Mouse (Mus musculus) lung, postnatal 10 days (tissue): ENCODE data around the gene Nras.

Experiments
- DNase-seq: peaks from one replicate; pipeline ENCODE4 v3.0.0; 2021

Gene Nras

DNA sequence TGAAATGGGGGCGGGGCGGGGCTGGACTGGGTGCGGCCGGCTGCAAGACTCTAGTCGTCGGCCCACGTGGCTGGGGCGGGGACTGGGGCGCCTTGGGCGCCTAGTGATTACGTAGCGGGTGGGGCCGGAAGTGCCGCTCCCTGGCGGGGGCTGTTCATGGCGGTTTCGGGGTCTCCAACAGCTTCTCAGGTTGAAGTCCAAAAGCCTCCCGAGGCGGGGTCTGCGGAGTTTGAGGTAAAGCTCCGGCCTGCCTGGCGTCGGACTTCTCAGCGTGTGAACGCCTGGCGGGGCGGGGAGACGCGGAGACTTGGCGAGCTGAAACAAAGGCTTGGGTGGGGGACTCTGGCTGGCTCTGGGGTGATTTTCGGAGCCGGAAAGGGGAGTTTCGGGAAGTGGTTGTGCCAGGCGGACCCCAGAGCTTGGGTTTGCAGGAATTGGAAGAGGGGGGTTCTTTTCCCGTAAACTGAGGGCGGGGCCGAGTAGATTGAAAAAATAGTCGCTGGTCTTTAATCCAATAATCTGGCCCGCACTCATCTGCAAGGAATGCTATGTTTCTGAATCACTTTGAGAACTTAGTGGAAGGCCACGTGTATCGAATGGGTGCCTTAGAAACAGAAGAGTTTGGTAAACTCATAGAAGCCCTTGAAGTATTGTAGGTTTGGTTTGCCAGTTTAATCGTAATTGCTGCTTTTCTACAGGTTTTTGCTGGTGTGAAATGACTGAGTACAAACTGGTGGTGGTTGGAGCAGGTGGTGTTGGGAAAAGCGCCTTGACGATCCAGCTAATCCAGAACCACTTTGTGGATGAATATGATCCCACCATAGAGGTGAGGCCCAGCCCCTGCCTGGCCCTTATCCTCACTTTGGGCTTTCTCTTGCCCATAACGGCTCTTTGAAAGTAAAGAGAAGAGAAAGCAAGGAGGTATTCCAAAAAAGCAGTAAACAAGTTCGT lies at the start of gene Nras:
Gene Nras, plus strand, starts transcription at position 79 of the 951 bp plus-strand sequence.
- peak; percentile 98 for DNase-seq

DNA sequence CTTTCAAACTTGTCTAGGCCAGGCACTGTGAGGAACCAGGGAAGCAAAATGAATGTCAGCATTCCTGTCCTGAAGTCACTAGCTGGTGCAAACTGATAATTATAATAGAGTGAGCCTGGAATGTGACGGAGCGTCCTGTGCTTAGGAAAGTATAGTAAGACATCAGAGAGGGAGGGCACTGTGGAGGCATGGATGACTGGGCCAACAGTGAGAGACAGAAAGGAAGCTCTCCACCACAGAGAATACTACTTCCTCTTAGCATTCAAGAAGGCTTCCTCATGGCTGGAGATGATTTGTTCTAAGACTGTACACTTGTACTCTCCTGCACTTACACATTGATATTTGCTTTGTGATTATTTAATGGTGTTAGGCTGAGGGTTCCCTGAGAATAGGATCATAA lies 40.7 kb upstream of the Nras start:
- DNase-seq: peak; percentile 10

DNA sequence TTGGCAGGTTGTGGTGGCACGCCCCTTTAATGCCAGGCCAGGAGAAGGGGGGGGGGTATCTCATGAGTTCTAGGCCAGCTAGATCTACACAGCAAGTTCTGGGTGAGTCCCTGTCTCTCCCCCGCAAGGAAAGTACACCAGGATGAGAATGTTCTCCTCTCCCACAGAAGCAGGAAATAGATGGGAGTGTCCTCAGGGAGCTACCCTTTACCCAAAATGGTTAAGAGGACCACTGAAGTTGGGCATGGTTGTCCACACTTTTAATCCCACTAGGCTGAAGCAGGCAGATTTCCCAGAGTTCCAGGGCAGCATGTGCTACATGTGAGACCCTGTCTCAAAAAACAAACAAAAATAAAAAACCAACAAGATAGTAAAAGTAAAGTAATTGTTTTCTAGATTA lies 38.6 kb upstream of the Nras start:
- peak; percentile 9 for DNase-seq

DNA sequence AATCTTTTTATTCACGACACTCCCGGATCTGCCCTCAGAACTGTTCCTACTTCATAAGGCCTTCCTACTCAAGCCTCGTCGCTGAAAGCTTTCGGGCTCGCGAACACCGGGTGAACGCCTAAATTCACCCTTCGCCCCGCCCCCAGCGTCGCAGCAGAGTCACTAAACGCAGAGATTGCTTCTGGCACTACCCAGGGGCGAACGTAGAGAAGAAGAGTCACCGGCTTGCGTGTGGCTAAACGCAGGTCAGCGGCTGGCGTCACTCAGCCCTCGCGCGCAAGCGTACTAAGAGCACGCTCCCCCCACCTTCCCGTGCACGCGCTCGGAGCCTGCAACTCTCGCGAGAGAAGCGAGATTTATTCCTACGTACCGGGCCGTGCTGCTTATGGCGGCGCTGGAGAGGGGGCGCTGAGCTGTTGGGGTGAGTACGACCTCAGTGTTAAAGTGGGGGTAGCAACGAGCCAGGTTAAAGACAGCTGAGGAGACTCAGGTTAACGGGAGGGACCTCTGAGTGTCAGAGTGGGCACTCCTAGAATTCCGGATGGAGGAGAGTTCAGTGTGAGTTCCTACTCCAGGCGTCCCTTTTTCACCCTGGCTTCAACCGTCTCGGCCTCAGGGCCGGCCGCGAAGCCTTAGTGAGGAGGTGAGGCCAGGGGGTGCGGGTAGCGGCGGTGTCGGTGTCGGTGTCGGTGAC lies 37.7 kb upstream of the Nras start, which contains the start of gene Csde1:
Gene Csde1, plus strand, starts transcription at position 178 of the 694 bp plus-strand sequence.
- peak; percentile 98 for DNase-seq

DNA sequence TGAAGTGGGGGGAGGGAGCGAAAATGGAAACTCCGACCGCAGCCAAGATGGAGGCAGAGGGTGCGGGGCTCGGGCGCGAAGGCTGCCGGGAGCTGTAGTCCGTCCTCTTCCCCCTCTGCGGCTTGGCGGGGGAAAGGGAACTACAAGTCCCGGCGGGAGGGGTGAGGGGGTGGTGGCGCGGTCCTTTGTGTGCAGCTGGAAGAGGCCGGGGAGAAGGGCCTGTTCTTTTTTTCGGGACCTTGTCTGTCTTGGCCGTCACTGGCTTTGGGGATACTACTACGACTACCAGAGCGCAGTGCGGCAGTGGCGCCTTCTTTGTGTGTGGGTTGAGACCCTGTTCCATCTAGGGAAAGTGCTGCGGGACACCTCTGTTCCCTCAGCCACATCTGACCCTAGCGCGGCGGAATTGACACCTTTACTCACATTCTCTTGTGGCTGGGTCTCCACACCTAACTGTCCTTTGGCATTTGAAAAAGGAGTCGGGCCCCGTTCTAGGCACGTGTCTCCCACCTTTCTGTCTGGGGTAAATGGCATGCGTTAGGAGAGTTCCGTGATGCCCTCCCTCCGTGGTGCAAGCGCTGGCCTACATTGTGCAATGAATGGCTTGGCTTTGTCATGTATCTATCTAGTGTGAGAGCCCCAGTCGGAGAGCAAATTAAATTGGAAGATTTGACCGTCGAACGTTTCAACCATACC lies 37.0 kb upstream of the Nras start:
- DNase-seq: peak; percentile 95

DNA sequence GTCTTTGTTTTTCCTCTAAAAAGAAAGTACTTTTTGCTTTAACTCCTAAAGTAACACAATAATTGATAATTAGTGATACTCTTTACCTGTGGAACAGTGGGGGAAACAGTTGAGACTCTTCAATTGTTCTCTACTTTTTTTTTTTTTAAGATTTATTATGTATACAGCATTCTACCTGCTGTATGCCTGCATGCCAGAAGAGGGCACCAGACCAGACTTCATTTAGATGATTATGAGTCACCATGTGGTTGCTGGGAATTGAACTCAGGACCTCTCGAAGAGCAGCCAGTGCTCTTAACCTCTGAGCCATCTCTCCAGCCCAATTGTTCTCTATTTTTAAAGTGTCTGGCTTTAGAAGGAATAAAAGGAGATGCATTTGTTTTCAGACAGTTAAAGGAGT lies 31.9 kb upstream of the Nras start:
- no peak for DNase-seq

DNA sequence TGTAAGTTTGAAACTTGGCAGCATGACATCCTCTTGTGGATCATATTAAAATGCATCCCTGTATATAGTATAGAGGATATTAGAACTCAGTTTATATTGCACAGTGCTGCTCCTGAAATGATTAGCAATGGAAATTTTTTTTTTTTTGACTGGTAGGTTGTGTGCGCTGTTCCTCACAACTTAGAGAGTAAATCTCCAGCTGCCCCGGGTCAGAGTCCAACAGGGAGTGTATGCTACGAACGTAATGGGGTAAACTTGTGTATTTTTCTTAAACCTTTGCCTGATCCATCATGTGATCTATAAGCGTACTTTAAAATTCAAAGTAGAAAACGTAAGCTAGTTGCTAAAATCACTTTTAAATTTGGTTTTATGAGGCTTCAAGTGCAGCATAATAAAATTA lies 17.8 kb upstream of the Nras start:
- no peak for DNase-seq

DNA sequence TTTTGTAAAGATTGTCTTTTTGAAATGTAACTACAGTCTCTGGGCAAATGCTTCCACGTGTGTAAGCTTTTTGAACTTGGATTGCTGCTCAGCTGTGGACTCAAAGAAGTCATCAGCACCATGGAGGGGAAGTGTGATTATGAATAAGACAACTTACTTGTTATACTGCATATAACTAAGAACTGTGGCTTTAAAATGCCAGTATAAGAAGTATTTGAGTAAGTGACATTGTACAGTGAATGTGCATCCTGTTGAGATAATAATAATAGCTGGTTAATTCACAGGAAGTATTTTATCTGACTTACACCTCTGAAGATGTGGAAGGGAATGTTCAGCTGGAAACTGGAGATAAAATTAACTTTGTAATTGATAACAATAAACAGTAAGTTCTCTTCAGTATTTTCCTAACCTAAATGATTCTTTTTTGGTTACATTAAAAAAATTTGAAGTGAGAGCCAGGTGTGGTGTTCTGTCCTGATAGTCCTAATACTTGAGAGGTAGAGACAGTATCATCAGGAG lies 17.2 kb upstream of the Nras start:
- DNase-seq: no peak

DNA sequence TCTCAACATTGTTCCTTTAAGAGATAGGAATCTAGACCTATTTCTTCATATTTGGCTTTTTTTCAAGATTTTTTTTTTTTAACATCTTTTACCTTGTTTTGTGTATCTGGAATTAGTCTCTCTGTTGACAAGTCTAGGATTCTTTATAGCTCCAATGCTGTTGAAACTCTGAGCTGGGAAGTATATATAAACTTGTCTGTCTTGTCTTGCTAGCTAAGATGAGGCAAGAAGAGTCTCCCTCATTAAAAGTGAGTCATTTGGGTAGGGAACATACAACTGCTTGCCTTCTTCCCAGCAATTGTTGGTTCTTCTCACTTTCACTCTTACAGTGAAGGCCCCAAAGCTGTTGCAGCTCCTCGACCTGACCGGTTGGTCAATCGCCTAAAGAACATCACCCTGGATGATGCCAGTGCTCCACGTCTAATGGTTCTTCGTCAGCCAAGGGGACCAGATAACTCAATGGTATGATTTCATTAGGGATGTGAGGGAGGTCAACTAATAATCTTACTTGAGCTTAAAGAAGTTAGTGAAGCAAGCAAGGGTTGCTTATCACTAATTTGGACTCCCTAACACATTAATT lies 2.0 kb upstream of the Nras start:
- DNase-seq: no peak

DNA sequence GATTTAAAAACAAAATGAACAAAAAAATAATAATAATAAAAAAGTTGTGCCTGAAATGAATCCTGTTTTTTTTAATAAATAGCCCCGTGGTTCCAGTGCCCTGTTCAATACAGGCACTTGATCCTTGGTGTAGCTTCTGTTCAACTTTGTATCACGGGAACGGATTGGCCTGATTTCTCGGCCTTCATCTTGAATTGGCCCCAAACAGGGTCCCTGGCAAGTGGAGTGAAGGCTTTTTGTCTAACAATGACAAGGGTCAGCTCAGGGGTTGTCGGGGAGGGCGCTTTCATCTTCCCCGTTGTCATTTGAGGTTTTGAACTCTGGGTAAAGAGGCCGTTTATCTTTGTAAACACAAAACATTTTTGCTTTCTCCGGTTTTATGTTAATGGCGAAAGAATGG lies 333 bp upstream of the Nras start:
- DNase-seq: no peak

DNA sequence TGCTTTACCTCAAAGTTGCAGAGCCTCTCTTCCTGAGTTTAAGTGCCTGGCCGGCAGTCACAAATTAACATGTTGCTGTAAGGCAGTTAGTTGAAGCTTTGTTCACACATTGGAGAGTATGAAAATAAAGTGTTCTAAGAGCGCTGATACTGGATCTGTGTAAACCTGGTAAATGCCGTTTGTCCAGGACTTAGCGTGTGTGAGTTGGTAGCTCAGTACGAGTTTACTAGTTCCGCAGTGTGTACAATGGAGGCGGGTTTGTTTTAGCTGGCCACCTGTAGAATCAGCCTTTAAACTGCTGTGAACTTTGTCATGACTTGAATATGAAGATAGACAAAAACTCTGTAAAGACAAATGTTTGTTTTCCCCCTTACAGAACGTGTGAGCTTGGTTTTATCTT lies 8.8 kb downstream of the Nras start:
- DNase-seq: no peak

DNA sequence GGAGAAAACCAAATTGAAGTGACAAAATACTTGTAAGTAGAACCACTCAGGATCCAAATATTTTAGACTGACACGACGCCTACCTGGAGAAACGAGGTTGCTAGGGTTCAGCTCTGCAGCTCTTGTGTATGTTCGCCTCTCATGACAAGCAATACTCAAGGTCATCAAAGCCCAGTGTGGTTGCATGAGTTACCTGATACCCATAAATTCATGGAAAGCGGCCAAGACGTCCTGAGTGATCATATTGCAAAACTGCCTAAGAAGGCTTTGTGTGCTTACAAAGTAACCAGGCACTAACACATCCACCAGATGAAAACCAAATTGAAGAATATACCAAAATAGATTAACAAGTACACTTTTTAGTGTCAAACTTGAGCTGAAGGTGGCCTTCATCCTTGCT lies 10.9 kb downstream of the Nras start:
- DNase-seq: peak; percentile 5

DNA sequence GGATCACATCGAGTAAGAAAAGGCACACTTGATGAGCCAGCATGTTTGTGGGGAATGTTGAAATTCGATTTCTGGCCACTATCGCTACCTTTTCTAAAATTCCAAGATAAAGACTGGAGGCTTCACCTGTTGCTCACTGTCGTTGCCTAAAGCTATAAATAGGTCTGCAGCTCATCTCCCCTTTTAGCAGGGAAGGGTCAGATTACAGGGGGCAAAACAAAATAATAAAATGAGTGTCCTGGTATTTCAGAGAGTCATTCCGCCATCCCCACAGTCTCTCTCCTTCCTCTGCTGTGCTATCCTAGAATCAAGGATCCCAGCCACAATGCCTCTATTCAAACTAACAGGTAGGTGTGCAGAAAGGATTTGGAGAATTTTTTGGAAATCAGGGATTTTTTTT lies 15.7 kb downstream of the Nras start, which contains the start of gene Ampd1:
Gene Ampd1, plus strand, starts transcription at position 244 of the 400 bp plus-strand sequence.
- DNase-seq: no peak

DNA sequence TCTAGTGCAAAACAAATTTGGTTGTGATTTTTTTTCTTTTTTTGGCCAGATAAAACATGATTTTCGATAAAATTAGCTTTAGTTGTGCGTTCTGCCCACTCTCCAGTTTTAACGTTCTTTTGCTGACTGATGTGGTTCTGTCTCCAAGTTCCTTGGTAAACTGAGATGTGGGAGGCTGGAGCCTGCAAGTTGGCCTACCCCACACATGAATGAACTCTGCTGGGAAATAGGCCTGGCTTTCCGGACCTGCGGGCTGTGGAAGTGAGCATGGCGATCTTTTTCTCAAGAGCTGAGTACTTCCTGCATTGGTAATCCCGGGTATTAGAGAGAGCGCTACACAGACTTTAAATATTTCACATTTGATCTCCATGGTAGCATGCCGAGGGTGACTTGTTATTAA lies 17.8 kb downstream of the Nras start:
- DNase-seq: no peak

DNA sequence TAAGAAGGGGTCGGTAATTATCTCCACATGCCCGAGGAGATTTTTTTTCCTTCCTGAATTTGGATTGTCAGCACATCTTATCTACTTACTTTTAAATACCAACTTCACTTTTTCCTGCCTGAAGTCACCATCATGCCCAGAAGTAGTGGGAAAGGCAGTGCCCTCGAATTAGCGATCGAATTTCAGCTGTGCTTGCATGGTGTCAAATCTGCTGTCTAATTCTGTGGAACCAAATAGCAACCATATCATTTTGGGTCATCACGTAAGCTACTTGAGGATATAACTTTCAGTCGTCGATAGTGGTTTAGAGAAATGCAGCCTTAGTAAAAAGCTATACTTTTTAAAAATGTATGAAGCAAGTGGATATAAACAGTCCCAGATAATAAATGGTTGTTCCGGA lies 18.4 kb downstream of the Nras start:
- DNase-seq: no peak

DNA sequence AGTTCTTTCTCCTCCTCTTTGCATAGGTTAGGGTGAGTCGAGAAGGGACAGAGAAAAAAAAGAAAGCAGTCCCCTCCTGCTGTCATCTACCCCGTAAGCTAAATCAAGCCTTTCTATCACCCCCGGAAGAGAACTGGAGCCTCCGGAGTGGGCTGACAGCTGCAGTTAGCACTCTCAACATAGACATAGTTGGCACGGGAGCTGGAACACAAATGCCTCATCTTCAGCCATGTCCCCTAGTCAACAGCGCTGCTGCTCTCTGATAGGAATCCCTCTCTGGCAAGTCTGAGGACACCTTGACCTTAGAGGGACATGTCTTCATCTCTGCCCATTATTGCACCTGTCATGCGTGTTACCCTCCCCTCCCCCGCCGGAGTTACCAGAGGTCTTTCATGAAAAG lies 21.2 kb downstream of the Nras start:
- DNase-seq: no peak

DNA sequence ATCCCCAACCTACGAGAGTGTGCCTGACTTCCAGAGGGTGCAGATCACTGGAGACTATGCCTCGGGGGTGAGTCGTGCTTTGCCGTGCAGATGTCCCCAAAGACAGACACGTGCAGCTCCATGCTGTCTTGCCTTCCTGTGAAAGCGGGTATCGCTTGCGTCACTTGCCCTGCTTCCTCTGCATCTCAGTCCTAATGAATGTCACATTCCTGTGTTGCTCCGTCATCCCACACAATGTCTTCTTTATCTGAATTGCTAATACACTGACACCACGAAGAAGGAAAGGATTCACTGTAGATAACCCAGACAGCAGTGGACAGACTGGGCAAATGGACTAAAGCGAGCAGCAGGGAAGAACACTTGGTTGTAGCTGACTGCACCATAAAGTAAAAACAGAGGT lies 23.0 kb downstream of the Nras start:
- no peak for DNase-seq

DNA sequence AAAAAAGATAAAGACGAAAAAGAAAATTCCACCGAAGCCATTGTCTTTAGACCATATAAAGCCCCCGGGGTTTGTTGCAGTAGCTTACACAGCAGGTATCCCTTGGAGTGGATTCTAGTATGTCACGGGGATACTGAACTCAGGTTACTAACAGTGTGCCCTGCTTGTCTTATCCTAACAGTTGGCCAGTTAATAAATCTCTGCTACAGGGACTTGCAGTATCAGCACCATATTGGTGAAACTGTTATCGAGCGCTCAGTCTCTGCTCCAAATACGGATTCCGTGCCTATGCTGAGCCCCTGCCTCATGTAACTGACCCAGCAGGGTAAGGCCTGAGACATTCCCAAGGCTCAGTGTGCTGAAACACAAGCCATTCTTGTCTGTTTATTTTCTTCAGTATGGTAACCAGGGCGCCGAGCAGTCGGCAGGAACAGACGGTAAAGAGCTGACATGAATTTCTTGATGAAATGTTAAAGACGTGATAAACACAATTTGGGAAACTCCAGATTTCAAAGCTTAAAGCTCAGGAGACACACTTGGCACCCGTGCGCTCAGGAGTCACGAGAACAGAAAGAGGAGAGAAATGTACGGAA lies 23.9 kb downstream of the Nras start:
- DNase-seq: no peak

DNA sequence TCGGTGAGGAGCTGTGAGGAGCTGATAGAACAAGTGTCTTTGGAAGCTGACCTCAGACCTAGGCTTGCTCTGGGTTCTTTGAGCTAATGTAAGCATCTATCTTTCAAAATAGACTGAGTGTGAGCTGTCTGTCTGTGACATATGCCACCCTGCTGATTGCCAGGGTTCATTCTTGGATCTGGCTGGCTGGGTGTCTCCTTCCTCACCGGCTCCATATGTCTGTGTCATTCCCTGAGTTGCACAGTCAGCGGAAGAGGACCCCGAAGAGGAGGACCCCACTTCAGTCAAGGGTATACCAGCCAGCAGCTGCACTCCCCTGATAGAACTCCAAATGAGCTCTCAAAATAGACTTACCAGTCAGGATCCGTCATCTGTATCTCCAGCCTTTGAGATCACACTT lies 24.7 kb downstream of the Nras start:
- no peak for DNase-seq

DNA sequence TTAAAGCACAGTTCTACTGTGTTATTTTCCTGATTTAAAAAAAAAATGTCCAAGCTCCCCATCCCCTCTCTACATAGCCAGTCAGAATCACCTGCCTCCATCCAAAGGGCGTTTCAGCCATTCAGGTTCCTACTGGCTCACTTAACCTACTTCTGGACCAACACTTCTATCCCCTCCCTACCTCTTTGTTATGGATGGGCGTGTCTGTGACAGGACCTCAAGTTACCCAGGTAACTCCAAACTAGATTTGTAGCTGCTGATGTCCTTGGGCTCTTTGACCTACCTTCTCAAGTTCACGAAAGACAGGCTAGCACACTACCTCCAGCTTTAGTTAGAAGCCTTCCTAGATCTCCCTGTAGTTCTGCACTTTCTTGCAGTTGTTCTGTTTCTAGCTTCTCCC lies 27.9 kb downstream of the Nras start:
- DNase-seq: no peak

DNA sequence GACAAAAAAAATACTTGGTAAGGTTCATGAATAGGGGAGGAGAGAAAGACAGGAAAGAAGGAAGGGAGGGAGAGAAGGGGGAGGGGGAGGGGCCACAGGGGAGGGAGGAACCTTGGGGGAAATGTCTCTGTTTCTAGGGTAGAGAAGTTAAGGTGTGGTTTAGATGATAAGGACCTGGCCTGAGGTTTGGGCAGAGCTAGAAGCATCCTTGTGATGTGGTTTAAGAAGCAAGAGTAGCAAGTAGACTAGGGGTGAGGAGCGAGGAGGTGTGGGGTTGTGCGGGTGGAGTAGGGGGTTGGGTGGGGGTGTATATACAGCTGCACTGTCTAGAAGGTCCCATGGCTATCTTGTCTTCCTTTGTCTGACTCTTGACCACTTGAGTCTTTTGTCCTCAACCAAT lies 33.7 kb downstream of the Nras start:
- no peak for DNase-seq

DNA sequence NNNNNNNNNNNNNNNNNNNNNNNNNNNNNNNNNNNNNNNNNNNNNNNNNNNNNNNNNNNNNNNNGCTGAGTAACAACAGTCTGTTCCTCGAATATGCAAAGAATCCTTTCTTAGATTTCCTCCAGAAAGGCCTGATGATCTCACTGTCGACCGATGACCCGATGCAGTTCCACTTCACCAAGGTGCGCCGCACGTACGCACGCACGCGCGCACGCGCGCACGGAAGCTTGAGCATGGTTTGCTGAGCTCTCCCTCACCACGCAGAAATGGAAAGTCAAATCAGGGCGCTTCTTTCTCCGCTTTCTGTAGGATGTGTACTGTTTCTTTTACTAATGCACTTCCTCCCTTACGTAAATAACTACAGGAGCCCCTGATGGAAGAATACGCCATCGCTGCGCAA lies 40.6 kb downstream of the Nras start:
- peak; percentile 19 for DNase-seq
